Mouse (Mus musculus) liver, embryonic 14.5 days (tissue): Measurements from ENCODE around the gene Pradc1. TPM values are rescaled to one million over a fixed set of nuclear protein-coding genes. Genes with fewer than 3 reads are reported as not detected.

ENCODE experiments used
- ATAC-seq: fragments of 200-750 bp; cut with Nextera tagmentation; 2 replicates; pipeline ENCODE4 v1.8.0; 2017; ENCODE audit warnings: moderate number of reproducible peaks, mild to moderate bottlenecking, moderate library complexity; ENCODE audit not compliant: insufficient read depth
- DNase-seq, 3 experiments: peaks; one replicate each; pipeline ENCODE4 v3.0.0-alpha.2; 2012 to 2013; ENCODE audit warnings: low read depth in 3 of 3, low spot score in 3 of 3
- H3K27ac ChIP-seq: fragments of 300-500 bp; sonication (generic); 2 replicates; pipeline ENCODE4 v1.5.1; 2014; ENCODE audit warnings: moderate library complexity, mild to moderate bottlenecking, control low read depth, inconsistent platforms
- H3K27me3 ChIP-seq: fragments of 300-500 bp; sonication (generic); 2 replicates; pipeline ENCODE4 v1.6.1; 2014; ENCODE audit warnings: mild to moderate bottlenecking, low read length, moderate library complexity; ENCODE audit not compliant: control insufficient read depth, insufficient read depth
- H3K36me3 ChIP-seq: fragments of 300-500 bp; sonication (generic); replicated peaks from 2 replicates; pipeline ENCODE4 v1.6.1; 2014; ENCODE audit warnings: low read depth; ENCODE audit not compliant: control insufficient read depth, insufficient read depth
- H3K4me1 ChIP-seq, 2 experiments: fragments of 200-500 bp in 1 of 2; fragments of 300-500 bp in 1 of 2; sonication (generic) in 1 of 2; replicated peaks; 2 replicates each; pipeline ENCODE4 v1.6.1; 2012 to 2014; ENCODE audit warnings: antibody characterized with exemption in 1 of 2, inconsistent platforms in 1 of 2, low read length in 1 of 2; ENCODE audit not compliant: control insufficient read depth in 2 of 2, insufficient read depth in 2 of 2
- H3K4me2 ChIP-seq: fragments of 300-500 bp; sonication (generic); 2 replicates; pipeline ENCODE4 v1.6.1; 2014; ENCODE audit warnings: low read depth, mild to moderate bottlenecking, control low read depth, moderate library complexity
- H3K4me3 ChIP-seq, 2 experiments: fragments of 200-500 bp in 1 of 2; fragments of 300-500 bp in 1 of 2; sonication (generic) in 1 of 2; 2 replicates each; pipeline ENCODE4 v1.5.1; 2012 to 2014; ENCODE audit warnings: low read depth in 2 of 2, low read length in 2 of 2, mild to moderate bottlenecking in 2 of 2, control low read depth in 1 of 2, inconsistent platforms in 1 of 2, moderate library complexity in 1 of 2; ENCODE audit not compliant: insufficient read depth in 1 of 2
- H3K9ac ChIP-seq: fragments of 300-500 bp; sonication (generic); replicated peaks from 2 replicates; pipeline ENCODE4 v1.6.1; 2014; ENCODE audit warnings: mild to moderate bottlenecking, control low read depth, moderate library complexity
- H3K9me3 ChIP-seq: fragments of 300-500 bp; sonication (generic); 2 replicates; pipeline ENCODE4 v1.6.1; 2016; ENCODE audit warnings: low read length, mixed read lengths; ENCODE audit not compliant: control insufficient read depth
- CTCF ChIP-seq: IDR thresholded peaks from 2 replicates; pipeline ENCODE4 v1.5.1; 2016; ENCODE audit warnings: antibody characterized with exemption, low read depth, control low read depth
- EP300 ChIP-seq: IDR thresholded peaks from 2 replicates; pipeline ENCODE4 v1.6.1; 2016; ENCODE audit warnings: antibody characterized with exemption, low read depth
- WGBS: fragments of 180-500 bp; shearing (Covaris S2); extraction: QIAGEN DNeasy Blood & Tissue Kit; methylation state at CpG from one replicate; pipeline ENCODE4 v1.1.7; 2014; ENCODE audit not compliant: insufficient replicate concordance; 5-methylcytosine and 5-hydroxymethylcytosine counted together
- polyA plus RNA-seq, 2 experiments: library from polyadenylated mRNA; depleted of rRNA in 1 of 2; stranded (reverse) in 1 of 2; unstranded in 1 of 2; fragments of >200 nt; fragmentation: Nextera tagmentation in 1 of 2; extraction: Ambion mirVana in 1 of 2; gene quantifications; 2 replicates each; pipeline versions ENCODE4 v1.2.1 to v1.2.3; 2012 to 2014

Pradc1 gene
- polyA plus RNA-seq, 2 experiments: 16.9 to 18.1 TPM

- H3K4me3 ChIP-seq: no peak overlapping the region
- H3K27ac ChIP-seq: no peak overlapping the region
- H3K36me3 ChIP-seq: peaks cover 19% of the 10 kb centered on the region
- ATAC-seq: no peak
- DNase-seq: no peak
- TF ChIP-seq EP300 (no peak), CTCF (no peak)
- WGBS: 38% methylated on average over 5 of the region's 5 CpGs
- H3K27me3 ChIP-seq: no peaks in the 10 kb centered on the region; the same call in 1 of the 2 replicates
- H3K4me1 ChIP-seq: no peaks in the 10 kb centered on the region
- H3K9ac ChIP-seq: no peak overlapping the region
- H3K4me2 ChIP-seq: no peak overlapping the region
- H3K9me3 ChIP-seq: no peaks in the 10 kb centered on the region
Observed at GRCm38 (mm10) chr6:85472542-85472941, 20.8 kb upstream of the Pradc1 start.

GRCm38 (mm10) chr6:85471962-85472361, 20.2 kb upstream of the Pradc1 start:
- 52% methylated on average over 8 of the region's 8 CpGs for WGBS
- H3K27me3 ChIP-seq: no peaks in the 10 kb centered on the region; the same call in 1 of the 2 replicates
- TF ChIP-seq EP300 (no peak), CTCF (no peak)

GRCm38 (mm10) chr6:85469660-85470430, 18.1 kb upstream of the Pradc1 start:
- no peak for DNase-seq
- 0 out of 2 replicates have a peak, but pooled peaks have one; percentile 26 for ATAC-seq

More at GRCm38 (mm10) chr6:85471962-85472361, 20.2 kb upstream of the Pradc1 start:
- Histone ChIP-seq H3K27ac (no peak overlapping the region), H3K9me3 (no peaks in the 10 kb centered on the region), H3K9ac (no peak overlapping the region), H3K4me3 (no peak overlapping the region), H3K4me2 (no peak overlapping the region), H3K36me3 (peaks cover 24% of the 10 kb centered on the region), H3K4me1 (no peaks in the 10 kb centered on the region)
- DNase-seq (no peak), ATAC-seq (no peak)

GRCm38 (mm10) chr6:85465381-85465780, 13.6 kb upstream of the Pradc1 start:
- no peak overlapping the region for H3K9ac ChIP-seq
- DNase-seq: no peak

More at GRCm38 (mm10) chr6:85469660-85470430, 18.1 kb upstream of the Pradc1 start:
- peaks cover 44% of the 10 kb centered on the region for H3K36me3 ChIP-seq
- no peak overlapping the region for H3K27ac ChIP-seq
- H3K4me3 ChIP-seq: no peak overlapping the region
- no peaks in the 10 kb centered on the region for H3K27me3 ChIP-seq
- H3K4me2 ChIP-seq: no peak overlapping the region
- H3K9ac ChIP-seq: no peak overlapping the region
- no peaks in the 10 kb centered on the region for H3K4me1 ChIP-seq
- WGBS: 66% methylated on average over 5 of the region's 5 CpGs
- TF ChIP-seq EP300 (no peak), CTCF (no peak)
- no peaks in the 10 kb centered on the region for H3K9me3 ChIP-seq

DNA sequence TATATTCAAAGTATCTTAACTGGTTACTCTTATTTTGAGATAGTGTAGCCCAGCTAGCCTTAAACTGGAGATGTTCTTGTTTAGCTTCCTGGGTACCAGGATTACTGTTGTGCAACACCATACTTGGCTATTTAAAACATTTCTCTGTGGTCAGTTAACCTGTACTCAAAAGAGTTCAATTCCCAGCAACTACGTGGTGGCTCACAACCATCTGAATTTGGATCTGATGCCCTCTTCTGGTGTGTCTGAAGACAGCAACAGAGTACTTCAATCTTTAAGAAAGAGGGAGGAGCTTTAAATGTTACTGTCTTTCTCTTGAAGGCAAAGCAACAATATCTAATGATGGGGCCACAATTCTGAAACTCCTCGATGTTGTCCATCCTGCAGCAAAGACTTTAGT, 7.9 kb upstream of the Pradc1 start:
- ATAC-seq (no peak), DNase-seq (no peak)
- H3K4me3 ChIP-seq: no peak overlapping the region
- peaks cover 56% of the 10 kb centered on the region for H3K36me3 ChIP-seq
- TF ChIP-seq EP300 (no peak), CTCF (no peak)
- H3K27me3 ChIP-seq: no peaks in the 10 kb centered on the region
- H3K27ac ChIP-seq: no peak overlapping the region
- H3K4me1 ChIP-seq: peaks cover 10 to 17% of the 10 kb centered on the region in 2 experiments
- H3K4me2 ChIP-seq: no peak overlapping the region
- 85% methylated on average over 2 of the region's 2 CpGs for WGBS
- H3K9me3 ChIP-seq: no peaks in the 10 kb centered on the region
- no peak overlapping the region for H3K9ac ChIP-seq

More at GRCm38 (mm10) chr6:85465381-85465780, 13.6 kb upstream of the Pradc1 start:
- Histone ChIP-seq H3K36me3 (peaks cover 87% of the 10 kb centered on the region), H3K4me3 (no peak overlapping the region), H3K27ac (no peak overlapping the region), H3K4me1 (no peaks in the 10 kb centered on the region), H3K4me2 (no peak overlapping the region), H3K9me3 (no peaks in the 10 kb centered on the region), H3K27me3 (no peaks in the 10 kb centered on the region)
- TF ChIP-seq EP300 (no peak), CTCF (peak; percentile 9; the same call in 1 of the 2 replicates)
- no peak for ATAC-seq
